Mouse (Mus musculus) neural tube, embryonic 14.5 days (tissue): ENCODE measurements around the gene Faap100. TPM values are rescaled to one million over a fixed set of nuclear protein-coding genes. Genes with fewer than 3 reads are reported as not detected.

Experiments used
- ATAC-seq: fragments of 200-750 bp; cut with Nextera tagmentation; 2 replicates; pipeline ENCODE4 v1.8.0; 2017; ENCODE audit warnings: low read depth, mild to moderate bottlenecking, moderate TSS enrichment, moderate library complexity
- H3K27ac ChIP-seq: fragments of 300-500 bp; sonication (generic); 2 replicates; pipeline ENCODE4 v1.5.1; 2014; ENCODE audit warnings: low read depth, mild to moderate bottlenecking, control low read depth, low read length, moderate library complexity, mixed read lengths
- H3K27me3 ChIP-seq: fragments of 300-500 bp; sonication (generic); 2 replicates; pipeline ENCODE4 v1.6.1; 2014; ENCODE audit warnings: low read length; ENCODE audit not compliant: control insufficient read depth, insufficient read depth
- H3K36me3 ChIP-seq: fragments of 300-500 bp; sonication (generic); 2 replicates; pipeline ENCODE4 v1.6.1; 2014; ENCODE audit warnings: low read length, mixed read lengths; ENCODE audit not compliant: control insufficient read depth, insufficient read depth
- H3K4me1 ChIP-seq: fragments of 300-500 bp; sonication (generic); 2 replicates; pipeline ENCODE4 v1.6.1; 2014; ENCODE audit warnings: low read length; ENCODE audit not compliant: control insufficient read depth, insufficient read depth
- H3K4me2 ChIP-seq: fragments of 300-500 bp; sonication (generic); 2 replicates; pipeline ENCODE4 v1.6.1; 2014; ENCODE audit warnings: mild to moderate bottlenecking, low read depth, low read length, control low read depth
- H3K4me3 ChIP-seq: fragments of 300-500 bp; sonication (generic); 2 replicates; pipeline ENCODE4 v1.5.1; 2014; ENCODE audit warnings: low read depth, low read length, control low read depth, mixed read lengths
- H3K9ac ChIP-seq: fragments of 300-500 bp; sonication (generic); replicated peaks from 2 replicates; pipeline ENCODE4 v1.6.1; 2014; ENCODE audit warnings: low read depth, mild to moderate bottlenecking, control low read depth, low read length, mixed read lengths
- H3K9me3 ChIP-seq: fragments of 300-500 bp; sonication (generic); 2 replicates; pipeline ENCODE4 v1.6.1; 2016; ENCODE audit warnings: low read length; ENCODE audit not compliant: control insufficient read depth
- WGBS: fragments of 180-500 bp; shearing (Covaris S2); extraction: QIAGEN DNeasy Blood & Tissue Kit; methylation state at CpG from one replicate; pipeline ENCODE4 v1.1.7; 2014; 5-methylcytosine and 5-hydroxymethylcytosine counted together
- polyA plus RNA-seq: library from polyadenylated mRNA; unstranded; fragments of >200 nt; fragmentation: Nextera tagmentation; extraction: Ambion mirVana; gene quantifications from 2 replicates; pipeline ENCODE4 v1.2.1, GENCODE M21; 2014

The Faap100 gene
- polyA plus RNA-seq, 1 experiment from 2014 or later: 86.8 TPM

DNA sequence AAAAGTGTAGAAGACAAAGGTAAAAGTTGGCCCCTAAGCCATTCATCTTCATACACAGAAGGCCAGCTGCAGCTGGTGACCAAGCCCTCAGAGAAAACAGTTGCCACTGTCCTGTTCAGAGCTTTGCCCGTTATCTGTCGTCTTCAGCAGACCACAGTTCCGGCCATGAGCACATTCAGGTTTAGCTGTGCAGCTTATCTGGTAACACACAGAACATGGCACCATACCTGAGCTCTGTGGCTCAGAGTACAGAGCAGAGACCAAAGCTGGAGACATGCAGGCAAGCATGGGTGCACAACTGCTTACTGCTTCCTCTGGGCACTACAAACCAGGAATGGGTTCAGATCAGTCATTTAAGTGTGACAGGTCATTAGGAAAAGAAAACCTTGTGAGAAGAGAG is 27.3 kb upstream of the Faap100 start:
- Histone ChIP-seq H3K27me3 (no peaks in the 10 kb centered on the region), H3K4me2 (no peak overlapping the region), H3K36me3 (peaks cover 73% of the 10 kb centered on the region), H3K4me3 (no peak overlapping the region), H3K9ac (no peak overlapping the region), H3K4me1 (no peaks in the 10 kb centered on the region), H3K27ac (no peak overlapping the region), H3K9me3 (no peaks in the 10 kb centered on the region)
- WGBS: 94% methylated on average over 3 of the region's 3 CpGs
- no peak for ATAC-seq

DNA sequence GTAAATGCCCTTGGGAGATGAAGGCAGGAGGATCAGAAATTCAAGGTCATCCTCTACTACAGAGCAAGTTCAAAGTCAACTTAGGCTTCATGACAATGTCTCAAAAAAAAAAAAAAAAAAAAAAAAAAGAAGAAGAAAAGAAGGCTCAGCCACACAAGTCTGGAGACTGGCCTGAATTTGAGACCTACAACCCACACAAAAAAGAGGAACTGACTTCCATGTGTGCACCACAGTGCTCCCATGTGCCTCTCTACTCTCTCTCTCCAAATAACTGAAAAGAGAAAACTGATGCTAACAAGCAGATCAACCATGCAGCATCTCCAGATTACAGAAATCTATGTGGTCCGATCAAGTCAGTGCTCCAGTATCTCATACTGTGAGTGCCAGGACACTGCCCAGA is 26.2 kb upstream of the Faap100 start:
- ATAC-seq: no peak
- WGBS: 100% methylated on average over 1 of the region's 1 CpGs

DNA sequence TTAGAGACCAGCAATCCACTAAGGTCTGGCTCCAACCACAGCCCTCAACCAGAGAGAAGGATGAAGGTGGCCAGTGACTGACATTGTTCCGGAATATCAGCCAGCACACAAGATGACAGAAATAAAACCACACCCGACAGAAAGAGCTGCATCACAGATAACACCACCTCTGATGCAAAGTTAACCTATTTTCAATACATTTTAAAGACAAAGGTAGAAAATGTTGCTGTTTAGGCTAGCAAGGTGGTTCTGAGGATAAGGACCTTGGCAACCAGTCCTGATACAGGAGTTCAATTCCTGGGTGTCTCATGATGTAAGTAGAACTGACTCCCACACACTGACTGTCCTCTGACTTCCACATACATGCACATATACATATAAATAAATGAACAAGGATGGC is 20.8 kb upstream of the Faap100 start:
- 93% methylated on average over 2 of the region's 2 CpGs for WGBS
- peaks cover 40% of the 10 kb centered on the region for H3K36me3 ChIP-seq

More for the DNA sequence above, 26.2 kb upstream of the Faap100 start:
- Histone ChIP-seq H3K9me3 (no peaks in the 10 kb centered on the region), H3K4me2 (no peak overlapping the region), H3K4me1 (no peaks in the 10 kb centered on the region), H3K27ac (no peak overlapping the region), H3K9ac (no peak overlapping the region), H3K4me3 (no peak overlapping the region), H3K27me3 (no peaks in the 10 kb centered on the region), H3K36me3 (peaks cover 73% of the 10 kb centered on the region)

DNA sequence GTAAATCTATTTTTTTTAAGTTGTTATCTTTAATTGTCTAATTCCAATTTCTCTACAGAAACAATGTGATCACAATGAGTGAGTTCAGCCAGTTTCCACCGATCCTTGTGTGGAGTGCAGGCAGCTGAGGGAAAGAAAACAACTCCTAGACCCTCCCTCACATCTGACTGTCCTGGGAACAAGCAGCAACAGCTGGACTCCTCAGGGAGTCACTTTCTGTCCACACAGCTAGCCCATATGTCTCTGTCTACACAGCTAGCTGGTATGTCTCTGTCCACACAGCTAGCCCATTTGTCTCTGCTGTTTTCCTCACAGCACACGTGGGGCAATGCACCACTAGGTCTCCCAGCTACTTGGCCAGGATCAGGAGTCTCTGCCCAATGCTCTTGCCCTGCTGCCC is 19.0 kb upstream of the Faap100 start:
- Histone ChIP-seq H3K4me2 (no peak overlapping the region), H3K4me1 (no peaks in the 10 kb centered on the region), H3K27me3 (no peaks in the 10 kb centered on the region), H3K9ac (no peak overlapping the region), H3K27ac (no peak overlapping the region), H3K9me3 (no peaks in the 10 kb centered on the region), H3K36me3 (peaks cover 34% of the 10 kb centered on the region), H3K4me3 (no peak overlapping the region)
- WGBS: 79% methylated on average over 2 of the region's 2 CpGs
- no peak for ATAC-seq

More for the DNA sequence above, 20.8 kb upstream of the Faap100 start:
- Histone ChIP-seq H3K4me3 (no peak overlapping the region), H3K4me1 (no peaks in the 10 kb centered on the region), H3K9me3 (no peaks in the 10 kb centered on the region), H3K27me3 (no peaks in the 10 kb centered on the region), H3K9ac (no peak overlapping the region), H3K27ac (no peak overlapping the region), H3K4me2 (no peak overlapping the region)
- no peak for ATAC-seq

DNA sequence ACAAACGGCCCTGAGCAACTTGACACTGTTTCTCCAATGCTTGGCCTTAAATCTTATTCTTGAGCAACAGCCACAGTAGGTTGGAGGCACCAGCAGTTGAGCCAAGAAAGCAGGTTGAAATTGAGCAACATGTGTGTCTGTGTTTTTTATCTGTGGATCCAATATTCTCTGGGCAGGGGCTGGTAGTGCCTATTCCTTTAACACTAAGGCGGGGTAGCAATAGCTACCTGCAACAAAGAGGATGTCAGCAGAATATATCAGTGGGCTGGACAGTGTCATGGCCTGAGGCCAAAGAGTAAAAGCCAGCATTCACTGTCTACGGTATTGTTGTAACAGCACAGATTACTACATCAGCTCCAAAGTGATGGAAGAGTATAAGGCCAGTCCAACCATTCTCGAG is 17.1 kb upstream of the Faap100 start:
- WGBS: 82% methylated on average over 4 of the region's 4 CpGs
- no peak overlapping the region for H3K27ac ChIP-seq
- no peaks in the 10 kb centered on the region for H3K4me1 ChIP-seq
- no peak for ATAC-seq
- H3K27me3 ChIP-seq: no peaks in the 10 kb centered on the region
- no peak overlapping the region for H3K4me2 ChIP-seq
- no peaks in the 10 kb centered on the region for H3K9me3 ChIP-seq
- H3K36me3 ChIP-seq: peaks cover 26% of the 10 kb centered on the region
- H3K4me3 ChIP-seq: no peak overlapping the region
- no peak overlapping the region for H3K9ac ChIP-seq

DNA sequence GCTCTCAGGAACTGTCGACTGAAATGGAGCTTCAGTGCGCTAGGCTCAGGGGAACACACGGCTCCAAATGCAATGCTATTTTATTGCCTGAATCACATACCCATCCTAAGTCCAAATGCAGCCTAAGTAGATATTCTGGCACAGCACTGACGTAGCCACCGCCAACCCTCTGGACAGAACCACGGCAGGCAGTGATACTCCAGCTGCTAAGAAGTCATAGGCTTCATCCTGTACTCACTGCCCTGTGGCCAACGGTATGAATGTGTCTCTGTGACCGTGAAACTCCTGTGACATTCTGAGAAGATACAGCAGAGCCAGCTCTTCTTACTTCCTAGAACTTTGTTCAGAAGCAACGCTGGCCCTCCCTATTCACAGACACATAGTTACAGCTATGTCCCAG is 10.0 kb upstream of the Faap100 start:
- Histone ChIP-seq H3K9ac (no peak overlapping the region), H3K36me3 (peaks cover 34% of the 10 kb centered on the region), H3K4me3 (no peak overlapping the region), H3K4me2 (no peak overlapping the region), H3K27me3 (no peaks in the 10 kb centered on the region), H3K9me3 (no peaks in the 10 kb centered on the region), H3K4me1 (no peaks in the 10 kb centered on the region), H3K27ac (no peak overlapping the region)
- WGBS: 85% methylated on average over 9 of the region's 9 CpGs
- no peak for ATAC-seq

DNA sequence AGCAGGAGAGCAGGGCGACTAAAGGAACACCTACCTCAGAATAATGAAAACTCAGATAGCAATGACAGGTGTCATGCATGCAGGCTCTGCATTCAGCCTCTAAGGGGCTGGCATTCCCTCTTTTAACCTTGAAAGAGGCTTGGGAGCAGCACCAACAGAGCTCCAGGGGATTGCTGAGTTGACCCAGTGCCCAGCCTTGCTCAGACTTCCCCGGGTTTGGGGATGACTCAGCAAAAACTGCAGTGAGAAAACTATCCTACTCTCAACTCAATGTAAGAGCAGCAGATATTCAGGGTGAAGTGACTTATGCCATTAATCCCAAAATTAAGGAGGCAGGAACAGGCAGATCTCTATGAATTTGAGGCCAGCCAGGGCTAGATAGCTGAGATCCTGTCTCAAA is 8.6 kb upstream of the Faap100 start:
- Histone ChIP-seq H3K36me3 (peaks cover 41% of the 10 kb centered on the region), H3K9ac (no peak overlapping the region), H3K4me1 (no peaks in the 10 kb centered on the region), H3K27ac (no peak overlapping the region), H3K9me3 (no peaks in the 10 kb centered on the region), H3K27me3 (no peaks in the 10 kb centered on the region), H3K4me3 (no peak overlapping the region), H3K4me2 (no peak overlapping the region)
- 75% methylated on average over 2 of the region's 2 CpGs for WGBS
- no peak for ATAC-seq

DNA sequence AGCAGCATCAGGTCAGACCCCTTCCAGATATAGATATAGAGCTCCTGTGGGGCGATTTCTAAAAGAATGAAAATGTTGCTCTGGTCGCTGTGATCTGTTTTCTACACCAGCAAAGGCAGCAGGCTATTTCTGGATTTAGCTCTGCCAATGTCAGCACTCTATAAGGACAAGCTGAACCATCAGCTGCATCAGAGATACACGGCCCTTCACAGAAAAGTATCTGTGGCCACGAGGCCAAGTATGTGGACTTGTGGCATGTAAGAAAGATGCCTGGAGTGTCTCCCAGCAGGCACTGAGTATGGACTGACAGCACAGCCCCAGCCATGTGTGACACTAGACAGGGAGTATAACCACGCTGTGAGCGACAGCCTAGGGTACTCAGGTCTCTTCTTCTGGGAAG is 8.1 kb upstream of the Faap100 start:
- Histone ChIP-seq H3K4me2 (no peak overlapping the region), H3K4me3 (no peak overlapping the region), H3K9me3 (no peaks in the 10 kb centered on the region), H3K36me3 (peaks cover 44% of the 10 kb centered on the region), H3K4me1 (no peaks in the 10 kb centered on the region), H3K27me3 (no peaks in the 10 kb centered on the region), H3K27ac (no peak overlapping the region), H3K9ac (no peak overlapping the region)
- 94% methylated on average over 6 of the region's 6 CpGs for WGBS
- no peak for ATAC-seq

DNA sequence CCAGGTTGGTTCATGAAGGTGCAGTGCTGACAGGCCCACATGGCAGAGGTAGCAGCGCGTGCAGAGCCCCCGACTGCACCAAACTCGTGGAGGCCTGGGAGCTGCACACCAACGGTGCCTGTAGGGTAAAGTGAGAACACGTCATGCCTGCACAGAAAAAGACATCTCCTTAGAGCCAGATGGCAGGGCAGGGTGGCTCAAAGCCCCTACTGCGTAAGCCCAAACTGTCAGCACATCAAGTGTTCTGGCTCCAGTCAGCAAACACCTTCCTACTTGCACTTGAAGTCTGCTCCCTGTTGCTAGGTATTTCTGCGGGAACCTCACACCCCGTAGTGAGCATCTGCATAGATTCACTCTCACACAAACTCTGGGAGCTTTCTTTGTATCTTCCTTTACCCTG is 3.9 kb upstream of the Faap100 start:
- Histone ChIP-seq H3K9me3 (no peaks in the 10 kb centered on the region), H3K27me3 (no peaks in the 10 kb centered on the region), H3K4me1 (peaks cover 10% of the 10 kb centered on the region), H3K36me3 (peaks cover 41% of the 10 kb centered on the region), H3K4me3 (no peak overlapping the region), H3K9ac (no peak overlapping the region), H3K4me2 (no peak overlapping the region), H3K27ac (no peak overlapping the region)
- no peak for ATAC-seq
- 97% methylated on average over 9 of the region's 9 CpGs for WGBS

DNA sequence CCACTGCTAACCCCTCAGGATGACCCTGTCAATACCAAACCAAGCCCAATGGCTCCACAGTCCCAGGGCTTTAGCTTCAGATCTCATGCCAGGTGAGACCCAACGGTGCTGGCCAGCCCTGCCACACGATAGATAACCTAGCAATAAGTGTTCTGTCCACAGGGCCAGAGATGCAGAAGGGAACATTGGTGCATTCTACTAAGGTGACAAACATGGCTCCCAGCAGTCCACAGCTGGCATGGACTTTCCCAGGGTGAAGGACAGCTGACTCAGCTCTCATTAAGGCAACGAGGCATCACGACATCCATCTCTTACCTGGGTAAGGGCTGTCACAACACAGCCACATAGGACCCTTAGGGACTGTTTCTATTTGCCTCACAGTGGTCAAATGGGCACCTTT is 2.6 kb upstream of the Faap100 start:
- no peak overlapping the region for H3K27ac ChIP-seq
- H3K4me3 ChIP-seq: no peak overlapping the region
- H3K27me3 ChIP-seq: no peaks in the 10 kb centered on the region
- no peak overlapping the region for H3K4me2 ChIP-seq
- WGBS: 95% methylated on average over 4 of the region's 4 CpGs
- H3K36me3 ChIP-seq: peaks cover 42% of the 10 kb centered on the region
- no peaks in the 10 kb centered on the region for H3K9me3 ChIP-seq
- H3K4me1 ChIP-seq: peaks cover 15% of the 10 kb centered on the region
- ATAC-seq: no peak
- H3K9ac ChIP-seq: no peak overlapping the region
